Mouse (Mus musculus) midbrain, embryonic 15.5 days (tissue): ENCODE measurements around the gene Alx3. TPM values are rescaled to one million over a fixed set of nuclear protein-coding genes. Genes with fewer than 3 reads are reported as not detected.
"Not testable (repeated sequence)": the region's sequence is repeated elsewhere in the genome, so short reads cannot be mapped to it uniquely, and the experiment has no call there.

Source experiments
- ATAC-seq: fragments of 200-750 bp; cut with Nextera tagmentation; replicated peaks from 2 replicates; pipeline ENCODE4 v1.8.0; 2017; ENCODE audit warnings: moderate TSS enrichment
- H3K27ac ChIP-seq: fragments of 300-500 bp; sonication (generic); 2 replicates; pipeline ENCODE4 v1.5.1; 2015; ENCODE audit warnings: mild to moderate bottlenecking, inconsistent platforms
- H3K27me3 ChIP-seq: fragments of 300-500 bp; sonication (generic); replicated peaks from 2 replicates; pipeline ENCODE4 v1.6.1; 2015; ENCODE audit warnings: inconsistent platforms
- H3K36me3 ChIP-seq: fragments of 300-500 bp; sonication (generic); replicated peaks from 2 replicates; pipeline ENCODE4 v1.6.1; 2015; ENCODE audit warnings: inconsistent platforms
- H3K4me1 ChIP-seq: fragments of 300-500 bp; sonication (generic); 2 replicates; pipeline ENCODE4 v1.6.1; 2015; ENCODE audit warnings: inconsistent platforms
- H3K4me2 ChIP-seq: fragments of 300-500 bp; sonication (generic); 2 replicates; pipeline ENCODE4 v1.6.1; 2015; ENCODE audit warnings: inconsistent platforms, mild to moderate bottlenecking, moderate library complexity
- H3K4me3 ChIP-seq: fragments of 300-500 bp; sonication (generic); 2 replicates; pipeline ENCODE4 v1.5.1; 2015; ENCODE audit warnings: mild to moderate bottlenecking, inconsistent platforms
- H3K9ac ChIP-seq: fragments of 300-500 bp; sonication (generic); 2 replicates; pipeline ENCODE4 v1.6.1; 2015; ENCODE audit warnings: mild to moderate bottlenecking, inconsistent platforms
- H3K9me3 ChIP-seq: fragments of 300-500 bp; sonication (generic); 2 replicates; pipeline ENCODE4 v1.6.1; 2016; ENCODE audit warnings: inconsistent platforms
- WGBS: fragments of 180-500 bp; shearing (Covaris S2); methylation state at CpG from one replicate; pipeline ENCODE4 v1.1.7; 2015; ENCODE audit warnings: mixed read lengths; 5-methylcytosine and 5-hydroxymethylcytosine counted together
- polyA plus RNA-seq: library from polyadenylated mRNA; unstranded; fragments of >200 nt; fragmentation: Nextera tagmentation; extraction: Ambion mirVana; gene quantifications from 2 replicates; pipeline ENCODE4 v1.2.1, GENCODE M21; 2015

Alx3 gene
- polyA plus RNA-seq, 1 experiment from 2014 or later: 1.0 TPM

DNA sequence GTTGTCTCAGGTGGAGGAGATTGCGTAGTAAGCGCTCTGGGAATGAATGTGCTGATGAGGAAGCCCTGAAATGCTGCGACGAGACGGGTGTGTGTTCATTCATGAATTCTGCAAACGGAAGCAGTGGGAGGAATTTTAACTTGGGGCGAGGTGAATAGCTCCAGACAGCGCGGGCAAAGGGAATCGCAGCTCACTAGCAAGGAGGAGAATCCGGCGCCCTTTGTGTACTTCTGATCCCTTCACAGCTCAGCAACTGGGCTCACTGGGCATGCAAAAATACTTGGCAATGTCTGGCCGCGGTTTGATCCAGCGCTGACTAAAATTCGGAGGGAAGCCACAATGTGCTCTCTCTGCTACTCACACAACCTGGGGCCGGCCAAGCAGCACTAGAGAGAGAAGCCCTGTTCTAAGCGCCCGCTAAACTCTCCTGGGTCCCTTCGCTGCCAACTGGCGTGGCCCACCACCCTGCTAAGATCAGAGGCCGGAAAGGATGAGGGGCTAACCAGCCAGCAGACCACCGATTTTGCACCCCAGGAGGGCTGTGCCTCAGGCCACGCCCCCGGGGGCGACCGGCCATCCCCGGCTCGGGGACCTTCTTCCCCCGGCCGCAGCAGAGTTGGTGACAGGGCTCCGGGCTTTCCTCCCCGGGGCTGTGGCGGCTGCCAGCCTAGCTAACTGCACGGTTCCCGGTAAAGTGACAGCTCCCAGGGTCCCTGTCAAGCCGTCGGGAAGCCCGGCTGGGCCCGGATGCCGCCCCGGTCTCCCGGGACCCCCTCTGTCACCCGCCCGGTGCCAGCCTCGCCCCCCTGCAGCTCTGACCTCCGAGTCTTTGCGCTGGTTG, 36.1 kb downstream of the Alx3 start, which contains the start of gene Gm10961:
Gene Gm10961, plus strand, starts transcription at position 641 of the 841 bp plus-strand sequence.
- H3K9me3 ChIP-seq: no peaks in the 10 kb centered on the region
- peak; percentile 81 for ATAC-seq
- H3K4me1 ChIP-seq: peaks cover 24% of the 10 kb centered on the region
- peak within 1 kb of the TSS; percentile 100 for H3K9ac ChIP-seq
- no peaks in the 10 kb centered on the region for H3K27me3 ChIP-seq
- peak within 1 kb of the TSS; percentile 64 for H3K4me2 ChIP-seq
- under 1% methylated on average over 44 of the region's 48 CpGs for WGBS
- H3K4me3 ChIP-seq: peak within 1 kb of the TSS; percentile 98
- H3K27ac ChIP-seq: peak within 1 kb of the TSS; percentile 99
- H3K36me3 ChIP-seq: peaks cover 18% of the 10 kb centered on the region; the same call in 1 of the 2 replicates

- peak within 1 kb of the TSS; percentile 99 for H3K27ac ChIP-seq
- H3K36me3 ChIP-seq: peaks cover 11% of the 10 kb centered on the region; the same call in 1 of the 2 replicates
- peak within 1 kb of the TSS; percentile 64 for H3K4me2 ChIP-seq
- peak within 1 kb of the TSS; percentile 98 for H3K4me3 ChIP-seq
- ATAC-seq: peak; percentile 97
- peaks cover 24% of the 10 kb centered on the region for H3K4me1 ChIP-seq
- H3K9me3 ChIP-seq: no peaks in the 10 kb centered on the region
- peak within 1 kb of the TSS; percentile 100 for H3K9ac ChIP-seq
- H3K27me3 ChIP-seq: no peaks in the 10 kb centered on the region
- under 1% methylated on average over 34 of the region's 35 CpGs for WGBS
Measured at GRCm38 (mm10) chr3:107631523-107631958, 36.7 kb downstream of the Alx3 start, which contains the start of gene Strip1. Strip1 (minus strand) TSS chr3:107631694.

DNA sequence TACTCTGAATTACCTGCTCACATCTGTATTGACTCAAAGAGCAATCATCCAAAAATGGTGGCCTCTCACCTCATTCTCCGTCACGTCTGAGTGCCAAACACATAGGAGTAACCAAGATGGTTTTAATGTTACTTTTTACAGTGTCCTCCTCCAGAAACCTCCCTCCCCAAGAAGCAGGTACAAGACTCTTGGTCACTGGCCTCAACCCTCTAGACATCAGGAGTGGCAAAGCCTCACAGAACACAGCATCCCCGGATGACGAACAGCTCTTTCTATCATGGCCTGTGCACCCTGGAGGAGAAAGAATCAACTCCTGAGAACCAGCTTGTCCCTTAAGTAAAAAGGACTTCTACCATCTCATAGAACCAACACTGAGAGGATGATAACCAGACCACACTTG, 38.0 kb downstream of the Alx3 start:
- Histone ChIP-seq H3K27ac (no peak overlapping the region), H3K9me3 (no peaks in the 10 kb centered on the region), H3K9ac (no peak overlapping the region), H3K4me1 (peaks cover 24% of the 10 kb centered on the region), H3K4me3 (no peak overlapping the region), H3K27me3 (no peaks in the 10 kb centered on the region), H3K36me3 (no peaks in the 10 kb centered on the region), H3K4me2 (no peak overlapping the region)
- 85% methylated on average over 4 of the region's 4 CpGs for WGBS
- ATAC-seq: no peak

- no peak overlapping the region for H3K9ac ChIP-seq
- H3K36me3 ChIP-seq: no peaks in the 10 kb centered on the region
- 95% methylated on average over 9 of the region's 9 CpGs for WGBS
- no peaks in the 10 kb centered on the region for H3K27me3 ChIP-seq
- peaks cover 20% of the 10 kb centered on the region for H3K4me1 ChIP-seq
- no peaks in the 10 kb centered on the region for H3K9me3 ChIP-seq
- H3K4me2 ChIP-seq: no peak overlapping the region
- H3K27ac ChIP-seq: no peak overlapping the region
- no peak overlapping the region for H3K4me3 ChIP-seq
- no peak for ATAC-seq
Measured at GRCm38 (mm10) chr3:107633906-107634305, 39.1 kb downstream of the Alx3 start.

DNA sequence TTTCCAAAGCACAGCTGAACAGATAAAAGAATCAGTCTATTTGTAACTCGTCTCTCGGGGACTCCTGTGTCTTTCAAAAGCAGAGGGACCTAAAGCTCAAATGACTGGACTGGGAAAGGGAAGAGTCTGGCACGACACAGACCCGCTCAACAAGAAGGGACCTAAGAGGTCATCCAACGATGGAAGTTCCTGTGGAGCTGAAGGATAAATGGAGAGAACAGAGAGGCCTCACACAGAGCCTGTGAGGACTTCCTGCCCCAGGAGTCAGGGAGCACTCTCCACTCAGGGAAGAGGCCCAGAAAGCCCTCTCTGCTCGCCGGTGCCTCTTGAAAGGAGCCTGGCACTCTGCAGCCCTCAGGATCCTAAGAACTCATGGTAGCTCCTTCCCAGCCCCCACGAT, 41.0 kb downstream of the Alx3 start:
- H3K4me1 ChIP-seq: peaks cover 5% of the 10 kb centered on the region; the same call in 1 of the 2 replicates
- no peaks in the 10 kb centered on the region for H3K27me3 ChIP-seq
- WGBS: 62% methylated on average over 8 of the region's 8 CpGs
- no peak overlapping the region for H3K4me2 ChIP-seq
- H3K36me3 ChIP-seq: no peaks in the 10 kb centered on the region
- no peaks in the 10 kb centered on the region for H3K9me3 ChIP-seq
- no peak overlapping the region for H3K27ac ChIP-seq
- no peak overlapping the region for H3K4me3 ChIP-seq
- H3K9ac ChIP-seq: no peak overlapping the region
- no peak for ATAC-seq

DNA sequence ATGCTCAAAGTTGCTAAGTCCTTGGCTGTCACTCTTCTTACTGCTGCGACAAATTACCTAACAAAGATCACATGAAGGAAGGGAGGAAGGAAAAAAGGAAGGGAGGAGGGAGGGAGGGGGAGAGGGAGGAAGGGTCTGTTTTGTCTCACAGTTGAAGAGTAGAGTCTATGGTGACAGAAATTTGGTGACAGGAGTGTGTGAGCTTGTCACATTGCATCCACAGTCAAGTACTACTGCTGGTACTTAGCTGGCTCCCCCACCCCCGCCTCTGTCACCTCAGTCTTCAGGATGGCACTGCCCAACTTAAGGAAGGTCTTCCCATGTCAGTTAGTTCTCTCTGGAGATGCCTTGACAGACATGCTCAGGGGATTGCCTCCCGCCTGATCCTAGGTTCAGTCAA, 41.4 kb downstream of the Alx3 start:
- no peak overlapping the region for H3K27ac ChIP-seq
- H3K4me3 ChIP-seq: no peak overlapping the region
- no peaks in the 10 kb centered on the region for H3K36me3 ChIP-seq
- H3K27me3 ChIP-seq: no peaks in the 10 kb centered on the region
- ATAC-seq: no peak
- H3K4me2 ChIP-seq: no peak overlapping the region
- H3K4me1 ChIP-seq: peaks cover 5% of the 10 kb centered on the region; the same call in 1 of the 2 replicates
- no peaks in the 10 kb centered on the region for H3K9me3 ChIP-seq
- no peak overlapping the region for H3K9ac ChIP-seq
- WGBS: 80% methylated on average over 3 of the region's 3 CpGs

- Histone ChIP-seq H3K27ac (no peak overlapping the region), H3K36me3 (no peaks in the 10 kb centered on the region), H3K27me3 (no peaks in the 10 kb centered on the region), H3K9me3 (no peaks in the 10 kb centered on the region), H3K4me1 (no peaks in the 10 kb centered on the region), H3K4me3 (no peak overlapping the region), H3K4me2 (no peak overlapping the region), H3K9ac (no peak overlapping the region)
- 66% methylated on average over 5 of the region's 5 CpGs for WGBS
- ATAC-seq: no peak
Measured at GRCm38 (mm10) chr3:107637606-107638172, 42.9 kb downstream of the Alx3 start.

GRCm38 (mm10) chr3:107646947-107647346, 52.1 kb downstream of the Alx3 start:
- WGBS: 95% methylated on average over 3 of the region's 3 CpGs
- Histone ChIP-seq H3K9me3 (no peaks in the 10 kb centered on the region), H3K36me3 (no peaks in the 10 kb centered on the region), H3K4me2 (no peak overlapping the region), H3K4me3 (no peak overlapping the region), H3K27ac (no peak overlapping the region), H3K9ac (no peak overlapping the region), H3K4me1 (no peaks in the 10 kb centered on the region), H3K27me3 (no peaks in the 10 kb centered on the region)
- no peak for ATAC-seq

- not testable (repeated sequence) for H3K9me3 ChIP-seq, ATAC-seq, H3K27me3 ChIP-seq, H3K36me3 ChIP-seq, H3K9ac ChIP-seq, H3K4me2 ChIP-seq, H3K4me3 ChIP-seq, H3K4me1 ChIP-seq, H3K27ac ChIP-seq
- 81% methylated on average over 5 of the region's 5 CpGs for WGBS
Measured at GRCm38 (mm10) chr3:107650276-107650675, 55.4 kb downstream of the Alx3 start.

- Histone ChIP-seq H3K4me2 (no peak overlapping the region), H3K4me3 (no peak overlapping the region), H3K36me3 (no peaks in the 10 kb centered on the region), H3K9me3 (no peaks in the 10 kb centered on the region), H3K27me3 (no peaks in the 10 kb centered on the region), H3K4me1 (no peaks in the 10 kb centered on the region), H3K27ac (no peak overlapping the region), H3K9ac (no peak overlapping the region)
- ATAC-seq: no peak
- 96% methylated on average over 3 of the region's 3 CpGs for WGBS
Measured at GRCm38 (mm10) chr3:107652968-107653367, 58.1 kb downstream of the Alx3 start.

GRCm38 (mm10) chr3:107654861-107655260, 60.0 kb downstream of the Alx3 start:
- ATAC-seq: no peak
- peaks cover 2% of the 10 kb centered on the region; the same call in 1 of the 2 replicates for H3K36me3 ChIP-seq
- no peak overlapping the region for H3K4me3 ChIP-seq
- no peaks in the 10 kb centered on the region for H3K4me1 ChIP-seq
- 88% methylated on average over 3 of the region's 3 CpGs for WGBS
- H3K9me3 ChIP-seq: no peaks in the 10 kb centered on the region
- no peak overlapping the region for H3K27ac ChIP-seq
- H3K4me2 ChIP-seq: no peak overlapping the region
- no peak overlapping the region for H3K9ac ChIP-seq
- no peaks in the 10 kb centered on the region for H3K27me3 ChIP-seq
